Mouse (Mus musculus) bone marrow, adult 2 months (tissue): Measurements from ENCODE around the gene Pcp2.

ENCODE experiments used
- CTCF ChIP-seq: fragments of 200-500 bp; IDR thresholded peaks from 2 replicates; pipeline ENCODE4 v1.5.1; 2011; ENCODE audit warnings: low read length, control low read depth; ENCODE audit not compliant: control insufficient read depth, insufficient read depth
- POLR2A ChIP-seq: fragments of 200-500 bp; IDR thresholded peaks from 2 replicates; pipeline ENCODE4 v1.6.1; 2011; ENCODE audit warnings: low read depth, mild to moderate bottlenecking, control low read depth, low read length, borderline replicate concordance; ENCODE audit not compliant: control insufficient read depth

- TF ChIP-seq CTCF: no peak
- peak; percentile 85; the same call in 1 of the 2 replicates for TF ChIP-seq POLR2A
Measured at GRCm38 (mm10) chr8:3630647-3631477, 5.5 kb upstream of the Pcp2 start, which contains the start of gene Stxbp2.
